Mouse (Mus musculus) thymus, adult 2 months (tissue): Measurements from ENCODE around the gene Ywhae.

Source experiments
- CTCF ChIP-seq: fragments of 200-500 bp; IDR thresholded peaks from 2 replicates; pipeline ENCODE4 v1.5.1; 2012; ENCODE audit warnings: mild to moderate bottlenecking, control low read depth, low read length, moderate library complexity, borderline replicate concordance; ENCODE audit not compliant: control insufficient read depth, poor library complexity, insufficient read depth; ENCODE audit errors: extremely low read depth
- POLR2A ChIP-seq: fragments of 200-500 bp; IDR thresholded peaks from 2 replicates; pipeline ENCODE4 v1.6.1; 2012; ENCODE audit warnings: mild to moderate bottlenecking, low read length, control low read depth, moderate library complexity; ENCODE audit not compliant: control insufficient read depth, poor library complexity, insufficient read depth; ENCODE audit errors: extremely low read depth

DNA sequence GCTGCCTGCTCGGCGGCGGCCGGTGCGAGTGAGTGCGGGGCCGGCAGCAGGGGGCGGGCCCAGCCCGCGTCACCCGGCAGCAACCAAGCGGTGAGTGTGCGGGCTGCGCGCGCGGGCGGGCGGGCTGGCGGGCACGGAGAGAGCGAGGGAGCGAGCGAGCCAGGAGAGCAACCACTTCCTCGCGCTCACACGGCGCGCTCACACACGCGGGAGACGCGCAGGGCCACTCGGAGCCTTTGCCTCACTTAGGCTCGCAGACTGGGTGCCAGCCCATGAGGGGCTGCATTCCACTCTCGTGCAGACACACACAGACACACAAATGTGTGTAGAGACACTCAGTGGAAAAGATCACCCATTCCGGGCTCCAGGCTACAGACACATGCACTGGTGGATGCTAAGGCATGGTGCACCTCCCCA lies 63.4 kb downstream of the Ywhae start, which contains the start of gene Doc2b:
- TF ChIP-seq POLR2A = no peak
- no peak for TF ChIP-seq CTCF
